9 mouse cellular contexts compared by ENCODE assay signal in genomic region chr6:34865711-34866593, GRCm38 (mm10). TPM values are rescaled to one million over a fixed set of nuclear protein-coding genes. Genes with fewer than 3 reads are reported as not detected.
DNase-seq lines count a peak whose midpoint lies in the region; ATAC-seq and TF ChIP-seq lines count a peak whose summit lies in the region.
"Had no signal": no experiment of that assay in that cellular context is flagged by ENCODE, and none has a peak within 500 bp of the region (broad histone marks: within the 10 kb centered on the region; RNA-seq: fewer than 3 reads in every experiment).

No protein-coding gene starts in this region.

- H3K27me3 ChIP-seq in liver, embryonic 13.5 days: no peaks in the 10 kb centered on the region
- H3K27me3 ChIP-seq in forebrain, postnatal 0 days (ENCODE audit: insufficient read depth, low read length): no peaks in the 10 kb centered on the region

- WGBS in liver, embryonic 13.5 days (ENCODE audit: insufficient replicate concordance): 26% methylated on average over 7 of the region's 7 CpGs
- 74% methylated on average over 7 of the region's 7 CpGs for WGBS in forebrain, postnatal 0 days

- no peak for TF ChIP-seq CTCF in forebrain, postnatal 0 days (IDR thresholded peaks at IDR 0.05; ENCODE audit: low read depth)

- H3K4me2 ChIP-seq in liver, embryonic 13.5 days: 0 out of 2 replicates have a peak overlapping the region, but pooled peaks have one; percentile 15
- H3K4me2 ChIP-seq in forebrain, postnatal 0 days (ENCODE audit: low read depth): no peak overlapping the region

- H3K9me3 ChIP-seq in liver, embryonic 13.5 days (replicated peaks): no peaks in the 10 kb centered on the region
- no peaks in the 10 kb centered on the region for H3K9me3 ChIP-seq in forebrain, postnatal 0 days (ENCODE audit: low read length)

- H3K27ac ChIP-seq in liver, embryonic 13.5 days: peak overlapping the region; percentile 71
- H3K27ac ChIP-seq in forebrain, postnatal 0 days (ENCODE audit: low read depth, low read length): no peak overlapping the region

- peak; percentile 61 for DNase-seq in urinary bladder, postnatal 14 days (ENCODE audit: low spot score)
- no peak for DNase-seq in urinary bladder, adult 2 months (ENCODE audit: low spot score)
- peak; percentile 42 to 57 for DNase-seq in heart, postnatal 36 days
- DNase-seq in liver, embryonic 13.5 days: no peak
- peak; percentile 84 for DNase-seq in yolk sac, embryonic 10.5 days (ENCODE audit: low spot score)
- no peak for DNase-seq in left cerebral cortex, postnatal 4 days
- DNase-seq in right cerebral cortex, postnatal 36 days (ENCODE audit: low spot score in 2 of 2): no peak
- DNase-seq in forebrain, postnatal 0 days: no peak

- H3K4me1 ChIP-seq in liver, embryonic 13.5 days (replicated peaks): peaks cover 87% of the 10 kb centered on the region
- H3K4me1 ChIP-seq in forebrain, postnatal 0 days (ENCODE audit: insufficient read depth): no peaks in the 10 kb centered on the region

- H3K4me3 ChIP-seq in liver, embryonic 13.5 days (replicated peaks): no peak overlapping the region
- H3K4me3 ChIP-seq in forebrain, postnatal 0 days (ENCODE audit: low read depth, low read length): no peak overlapping the region

- H3K9ac ChIP-seq in liver, embryonic 13.5 days: peak overlapping the region; percentile 47; the same call in 1 of the 2 replicates
- no peak overlapping the region for H3K9ac ChIP-seq in forebrain, postnatal 0 days

- H3K36me3 ChIP-seq in liver, embryonic 13.5 days: no peaks in the 10 kb centered on the region
- no peaks in the 10 kb centered on the region for H3K36me3 ChIP-seq in forebrain, postnatal 0 days (ENCODE audit: insufficient read depth)

- peak; percentile 57 for ATAC-seq in liver, embryonic 13.5 days (ENCODE audit: low read depth)
- no peak for ATAC-seq in forebrain, postnatal 0 days

- intact Hi-C loops in heart, postnatal 36 days (cut with DNase I): loop anchor here (5.0 kb wide), 2 partner anchors 244 to 269 kb away; partner anchors contain the start of gene Cald1
- intact Hi-C loops in left cerebral cortex, postnatal 4 days (cut with DNase I): no loop called here

RNA-seq across cellular contexts. Expression of gene Tmem140, which starts 3.0 kb away (rescaled TPM):
- 18.3 and 19.8 TPM in 2 replicates for polyA plus RNA-seq in urinary bladder, adult 2 months (2012; rRNA removed)
- 10 to 100 TPM; 34.9 to 38.0 TPM for total RNA-seq in heart, postnatal 36 days (2021)
- 2.4 and 2.7 TPM in 2 replicates for polyA plus RNA-seq in liver, embryonic 13.5 days (2015; fragmentation: Nextera tagmentation; extraction: Ambion mirVana)
- 1 to 10 TPM in 1 of 2 experiments, under 1 TPM in 1; 0.84 to 1.4 TPM for total RNA-seq in left cerebral cortex, postnatal 4 days (2021)
- 1.6 and 7.3 TPM in 2 replicates for total RNA-seq in forebrain, postnatal 0 days (2014; rRNA removed)
- polyA plus RNA-seq in forebrain, postnatal 0 days (2015; fragmentation: Nextera tagmentation; extraction: Ambion mirVana): 0.45 and 0.48 TPM in 2 replicates

RNA-seq across cellular contexts. Expression of gene Cyren, which starts 11.9 kb away (rescaled TPM):
- 8.1 and 9.1 TPM in 2 replicates for polyA plus RNA-seq in urinary bladder, adult 2 months (2012; rRNA removed)
- 1 to 10 TPM; 2.3 to 3.5 TPM for total RNA-seq in heart, postnatal 36 days (2021)
- 10.5 and 10.6 TPM in 2 replicates for polyA plus RNA-seq in liver, embryonic 13.5 days (2015; fragmentation: Nextera tagmentation; extraction: Ambion mirVana)
- total RNA-seq in left cerebral cortex, postnatal 4 days (2021): 1 to 10 TPM; 5.3 to 5.7 TPM
- total RNA-seq in forebrain, postnatal 0 days (2014; rRNA removed): 5.7 and 6.3 TPM in 2 replicates
- 4.5 and 5.0 TPM in 2 replicates for polyA plus RNA-seq in forebrain, postnatal 0 days (2015; fragmentation: Nextera tagmentation; extraction: Ambion mirVana)

RNA-seq across cellular contexts. Expression of gene Wdr91, which starts 44.7 kb away (rescaled TPM):
- polyA plus RNA-seq in urinary bladder, adult 2 months (2012; rRNA removed): 12.7 and 13.6 TPM in 2 replicates
- 10 to 100 TPM; 11.4 to 15.5 TPM for total RNA-seq in heart, postnatal 36 days (2021)
- polyA plus RNA-seq in liver, embryonic 13.5 days (2015; fragmentation: Nextera tagmentation; extraction: Ambion mirVana): 12.3 and 13.8 TPM in 2 replicates
- total RNA-seq in left cerebral cortex, postnatal 4 days (2021): 10 to 100 TPM; 26.7 to 28.5 TPM
- 28.4 and 37.3 TPM in 2 replicates for total RNA-seq in forebrain, postnatal 0 days (2014; rRNA removed)
- polyA plus RNA-seq in forebrain, postnatal 0 days (2015; fragmentation: Nextera tagmentation; extraction: Ambion mirVana): 11.8 and 14.6 TPM in 2 replicates

RNA-seq across cellular contexts. Expression of gene Stra8, which starts 54.0 kb away (rescaled TPM):
- not detected in 2 replicates for polyA plus RNA-seq in urinary bladder, adult 2 months (2012; rRNA removed)
- not detected for total RNA-seq in heart, postnatal 36 days (2021)
- polyA plus RNA-seq in liver, embryonic 13.5 days (2015; fragmentation: Nextera tagmentation; extraction: Ambion mirVana): not detected in 2 replicates
- total RNA-seq in left cerebral cortex, postnatal 4 days (2021): not detected
- not detected in 2 replicates for total RNA-seq in forebrain, postnatal 0 days (2014; rRNA removed)
- not detected in 2 replicates for polyA plus RNA-seq in forebrain, postnatal 0 days (2015; fragmentation: Nextera tagmentation; extraction: Ambion mirVana)
- polyA plus RNA-seq: frontal cortex, adult 2 months had no signal

Comparison
In these comparisons a context has a peak if more than half of its experiments do, and no peak if none do; other contexts are left out.
1. DNase-seq: peak in urinary bladder, postnatal 14 days (single experiment), heart, postnatal 36 days (2 of 2) and yolk sac, embryonic 10.5 days (single experiment); none in urinary bladder, adult 2 months (single experiment), liver, embryonic 13.5 days (single experiment), left cerebral cortex, postnatal 4 days (single experiment), right cerebral cortex, postnatal 36 days (0 of 2) and forebrain, postnatal 0 days (single experiment).